Mouse (Mus musculus): ENCODE measurements at regions not wholly inside any gene's neighbourhood (a gene's known extent, or its start where the extent isn't known, plus 50 kb on each side); places are given as distances from the start of the nearest gene placed in this dataset.

- in situ Hi-C loops (cut with MboI; ENCODE audit: unreplicated experiment in 2 of 2), result no loop called here
Observed at GRCm38 (mm10) chr5:119366296-119366695, 304.2 kb upstream of the Tbx3 start.

DNA sequence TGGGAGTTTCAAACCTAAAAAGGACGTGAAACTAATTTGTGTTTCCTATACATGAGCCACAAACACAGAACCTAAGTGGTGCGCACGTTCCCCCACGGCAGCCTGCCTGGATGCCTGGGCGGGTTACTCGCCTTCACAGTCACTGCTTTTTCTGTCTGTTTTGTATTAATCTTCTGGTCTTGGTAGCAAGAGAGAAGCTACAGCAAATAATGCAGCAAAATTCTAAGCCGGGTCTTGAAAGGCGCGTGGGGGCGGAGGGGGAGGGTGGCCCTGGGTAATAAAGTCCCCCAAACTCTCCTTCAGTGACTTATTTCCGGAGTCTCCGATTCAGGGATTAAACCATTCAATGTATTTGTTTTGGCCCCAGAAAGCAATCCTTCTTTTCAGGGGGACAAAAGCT lies 300.0 kb upstream of the Tbx3 start:
- in situ Hi-C loops (cut with MboI; ENCODE audit: unreplicated experiment in 2 of 2), result no loop called here

- in situ Hi-C loops (cut with MboI; ENCODE audit: unreplicated experiment in 2 of 2), result no loop called here
Observed at GRCm38 (mm10) chr5:119370931-119371330, 299.5 kb upstream of the Tbx3 start.

GRCm38 (mm10) chr5:119373774-119374700 lies 296.4 kb upstream of the Tbx3 start:
- in situ Hi-C loops (cut with MboI; ENCODE audit: unreplicated experiment in 2 of 2), result no loop called here

DNA sequence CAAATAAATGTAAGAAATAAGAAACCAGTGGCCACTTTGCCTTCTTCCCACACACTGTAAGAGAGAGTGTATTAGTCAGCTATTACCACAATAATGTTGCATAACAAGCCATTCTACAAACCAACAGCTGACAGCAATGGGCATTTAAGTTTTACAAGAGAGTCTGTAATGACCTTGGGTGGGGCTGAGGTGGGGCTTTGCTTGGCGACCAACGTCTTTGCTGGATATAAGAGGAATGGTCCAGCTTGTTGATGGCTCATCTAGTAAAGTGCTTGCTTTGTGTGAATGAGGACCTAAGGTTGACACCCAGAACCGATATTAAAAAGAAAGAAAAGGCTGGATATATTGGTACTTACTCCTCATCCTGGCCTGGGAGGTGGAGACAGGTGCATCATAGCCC lies 295.6 kb upstream of the Tbx3 start:
- in situ Hi-C loops (cut with MboI; ENCODE audit: unreplicated experiment in 2 of 2), result no loop called here

- in situ Hi-C loops (cut with MboI; ENCODE audit: unreplicated experiment in 2 of 2), result no loop called here
Observed at GRCm38 (mm10) chr5:119378261-119378660, 292.2 kb upstream of the Tbx3 start.

- in situ Hi-C loops (cut with MboI; ENCODE audit: unreplicated experiment in 2 of 2), result no loop called here
Observed at GRCm38 (mm10) chr5:119379915-119380432, 290.5 kb upstream of the Tbx3 start.

DNA sequence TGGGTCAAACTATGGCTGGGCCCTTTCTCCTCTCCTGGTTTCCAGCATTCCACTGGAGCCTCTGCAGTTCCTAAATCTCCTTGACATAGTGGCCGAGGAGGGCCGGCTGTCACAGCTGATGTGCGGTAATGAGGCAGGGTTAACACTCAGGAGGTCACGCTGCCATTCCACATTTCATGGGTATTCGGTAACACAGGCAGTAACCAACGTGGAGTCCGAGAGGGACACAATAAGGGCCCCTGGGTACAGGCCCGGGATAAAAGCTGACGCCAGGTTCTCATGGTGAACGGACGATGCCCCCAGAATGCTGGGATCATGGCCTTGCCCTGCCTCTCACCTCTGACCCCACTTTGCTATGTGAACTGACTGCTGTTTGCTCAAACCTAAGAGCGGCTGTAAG lies 289.0 kb upstream of the Tbx3 start:
- in situ Hi-C loops (cut with MboI; ENCODE audit: unreplicated experiment in 2 of 2), result no loop called here

GRCm38 (mm10) chr5:119385506-119385905 lies 285.0 kb upstream of the Tbx3 start:
- in situ Hi-C loops (cut with MboI; ENCODE audit: unreplicated experiment in 2 of 2), result no loop called here

DNA sequence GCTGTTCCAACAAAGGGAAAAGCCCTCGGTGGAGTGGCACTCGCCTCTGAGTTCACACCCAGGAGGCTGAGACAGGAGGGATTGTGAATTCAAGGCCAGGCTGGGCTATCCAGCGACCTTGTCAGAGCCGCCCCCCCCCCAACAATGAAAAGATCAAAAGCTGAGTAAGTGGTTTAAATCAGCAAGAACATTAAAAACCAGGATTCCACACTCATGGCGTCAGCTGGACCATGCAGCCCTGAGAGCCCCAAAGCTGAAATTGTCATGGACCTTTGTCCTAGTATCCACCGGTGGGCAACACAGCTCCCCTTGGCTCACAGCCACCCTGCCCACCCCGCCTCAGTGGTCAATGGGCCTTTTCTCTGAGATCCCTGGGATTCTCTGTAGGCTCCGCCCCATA lies 283.6 kb upstream of the Tbx3 start:
- in situ Hi-C loops (cut with MboI; ENCODE audit: unreplicated experiment in 2 of 2), result no loop called here

- in situ Hi-C loops (cut with MboI; ENCODE audit: unreplicated experiment in 2 of 2), result no loop called here
Observed at GRCm38 (mm10) chr5:119387261-119387660, 283.2 kb upstream of the Tbx3 start.

- in situ Hi-C loops (cut with MboI; ENCODE audit: unreplicated experiment in 2 of 2), result no loop called here
Observed at GRCm38 (mm10) chr5:119388841-119389240, 281.6 kb upstream of the Tbx3 start.

DNA sequence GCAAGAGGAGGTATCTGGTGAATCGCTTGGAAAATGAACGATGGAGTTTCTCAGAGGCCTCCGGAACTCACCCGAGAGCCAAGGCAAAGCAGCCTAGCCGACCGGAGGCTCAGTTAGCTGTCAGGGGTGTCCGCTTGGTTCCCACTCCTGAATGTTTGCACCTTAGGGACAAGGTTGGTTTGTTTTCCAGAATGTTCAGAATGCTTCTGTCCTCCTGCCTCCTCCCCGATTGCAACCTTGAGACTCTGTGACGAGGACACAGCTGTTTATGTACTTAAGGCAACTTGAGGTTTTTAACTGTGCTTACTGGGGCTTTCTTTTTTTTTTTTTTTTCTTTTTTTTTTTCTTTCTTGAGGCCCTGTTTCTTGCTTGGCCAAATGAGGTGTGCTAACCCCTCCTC lies 281.1 kb upstream of the Tbx3 start:
- in situ Hi-C loops (cut with MboI; ENCODE audit: unreplicated experiment in 2 of 2), result no loop called here

DNA sequence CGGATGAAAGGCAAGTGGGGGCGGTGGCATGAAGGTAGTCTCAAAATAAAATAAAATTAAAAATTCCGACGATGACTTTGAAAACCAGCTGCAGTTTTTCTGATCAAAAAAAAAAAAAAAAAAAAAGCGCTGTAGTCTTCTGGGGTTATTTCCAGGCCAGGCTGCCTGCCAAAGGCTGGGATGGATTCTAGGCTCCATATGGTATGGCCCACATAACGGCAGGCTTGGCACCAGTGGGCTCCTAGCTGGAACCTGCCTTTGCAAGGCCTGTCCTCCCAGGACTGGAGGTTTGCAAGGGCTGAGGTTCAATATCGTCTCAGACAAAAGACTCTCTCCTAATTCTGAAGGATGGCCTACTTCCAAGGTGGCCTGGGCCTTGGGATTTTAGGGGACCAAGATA lies 280.6 kb upstream of the Tbx3 start:
- in situ Hi-C loops (cut with MboI; ENCODE audit: unreplicated experiment in 2 of 2), result no loop called here

GRCm38 (mm10) chr5:119398475-119398874 lies 272.0 kb upstream of the Tbx3 start:
- in situ Hi-C loops (cut with MboI; ENCODE audit: unreplicated experiment in 2 of 2), result no loop called here

- in situ Hi-C loops (cut with MboI; ENCODE audit: unreplicated experiment in 2 of 2), result no loop called here
Observed at GRCm38 (mm10) chr5:119400223-119400935, 270.1 kb upstream of the Tbx3 start.

DNA sequence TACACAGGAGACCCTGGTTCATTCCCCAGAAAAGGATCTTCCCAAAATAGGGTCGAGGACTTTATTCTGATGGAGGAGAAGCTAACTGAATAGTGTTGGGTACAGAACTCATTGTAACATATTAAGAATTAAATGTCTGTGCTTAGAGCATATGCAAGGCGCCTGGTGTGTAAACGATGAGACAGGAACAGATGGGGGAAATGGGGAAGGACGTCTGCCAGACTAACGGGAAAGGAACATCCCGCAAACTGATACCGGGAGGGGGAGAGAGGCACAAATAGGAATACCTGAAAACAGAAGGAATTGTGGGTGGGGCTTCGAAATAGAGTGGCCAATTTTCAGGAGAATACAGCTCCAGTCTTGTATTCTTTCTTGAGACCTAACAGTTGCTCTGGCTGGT lies 268.6 kb upstream of the Tbx3 start:
- in situ Hi-C loops (cut with MboI; ENCODE audit: unreplicated experiment in 2 of 2), result no loop called here

DNA sequence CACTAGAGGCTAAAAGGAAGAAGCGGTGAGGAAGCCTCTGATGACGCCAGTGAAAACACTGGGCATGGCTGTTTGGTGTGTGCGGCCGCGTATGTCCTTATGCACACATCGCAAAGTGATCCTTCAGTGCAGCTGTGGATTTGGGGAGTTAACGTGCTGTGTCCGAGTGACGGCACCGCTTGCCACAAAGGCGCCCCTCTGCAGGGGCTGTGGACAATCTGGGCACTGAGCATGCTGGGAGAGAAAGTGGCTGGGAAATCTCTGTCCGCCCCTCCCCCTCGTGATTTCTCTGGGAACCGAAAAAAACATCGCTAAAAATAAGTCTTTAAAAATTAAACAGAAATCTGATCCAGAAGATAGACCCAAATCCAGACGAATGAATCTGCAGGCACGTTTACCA lies 267.8 kb upstream of the Tbx3 start:
- in situ Hi-C loops (cut with MboI; ENCODE audit: unreplicated experiment in 2 of 2), result no loop called here

- in situ Hi-C loops (cut with MboI; ENCODE audit: unreplicated experiment in 2 of 2), result no loop called here
Observed at GRCm38 (mm10) chr5:119410966-119411365, 259.5 kb upstream of the Tbx3 start.

DNA sequence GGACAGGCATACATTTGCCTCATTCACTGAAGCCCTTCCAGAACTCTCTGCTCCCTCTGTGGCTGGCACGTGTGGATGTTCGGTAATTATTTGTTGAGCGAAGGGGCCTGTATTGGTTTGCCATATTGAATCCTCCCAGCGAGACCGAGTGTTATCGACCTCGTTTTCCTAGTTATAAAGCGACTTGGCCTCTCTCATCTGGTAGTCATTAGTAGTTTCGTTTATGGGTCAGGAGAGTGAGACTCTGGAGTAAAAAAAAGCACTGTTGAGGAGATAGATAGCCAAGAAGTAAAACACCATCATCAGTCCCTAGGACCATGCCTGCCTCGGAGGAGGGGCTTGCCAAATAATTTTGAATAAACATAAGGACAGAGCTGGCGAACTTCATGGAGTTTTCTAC lies 254.6 kb upstream of the Tbx3 start:
- in situ Hi-C loops (cut with MboI; ENCODE audit: unreplicated experiment in 2 of 2), result no loop called here

- in situ Hi-C loops (cut with MboI; ENCODE audit: unreplicated experiment in 2 of 2), result no loop called here
Observed at GRCm38 (mm10) chr5:119418486-119418885, 252.0 kb upstream of the Tbx3 start.
